Mouse (Mus musculus) heart, postnatal 36 days (tissue): ENCODE data around the gene Uhrf1bp1. TPM values are rescaled to one million over a fixed set of nuclear protein-coding genes. Genes with fewer than 3 reads are reported as not detected.

ENCODE experiments used
- DNase-seq, 2 experiments: peaks; one replicate each; pipeline ENCODE4 v3.0.0; 2021 to 2022
- intact Hi-C: fragments of 180-260 bp; cut with DNase I; formaldehyde crosslinking; loops from one replicate; pipeline ENCODE4 v1.15.1; 2025
- total RNA-seq, 2 experiments: library from RNA; stranded (reverse); gene quantifications; 2 replicates each; pipeline ENCODE4 v1.2.3; 2021

Uhrf1bp1 gene
- total RNA-seq, 2 experiments from 2014 or later, result 17.1 to 17.9 TPM

GRCm38 (mm10) chr17:27942131-27942530 is 85.9 kb downstream of the Uhrf1bp1 start:
- DNase-seq, result no peak
- intact Hi-C loops, result no loop called here

GRCm38 (mm10) chr17:27945546-27946216 is 89.4 kb downstream of the Uhrf1bp1 start:
- no peak for DNase-seq
- intact Hi-C loops, result loop anchor here (5.0 kb wide), 1 partner anchor 33 kb away; no protein-coding TSS in a partner anchor

GRCm38 (mm10) chr17:27946371-27946770 is 90.1 kb downstream of the Uhrf1bp1 start:
- no peak for DNase-seq
- intact Hi-C loops, result loop anchor here (5.0 kb wide), 1 partner anchor 34 kb away; no protein-coding TSS in a partner anchor

GRCm38 (mm10) chr17:27947155-27947554 is 90.9 kb downstream of the Uhrf1bp1 start:
- no peak for DNase-seq
- intact Hi-C loops, result loop anchor here (5.0 kb wide), 1 partner anchor 35 kb away; no protein-coding TSS in a partner anchor

Other genes starting within 250 kb of the Uhrf1bp1 start
- 100 to 1,000 TPM; 312 to 315 TPM for gene Nudt3, start 232.9 kb upstream of the Uhrf1bp1 start, total RNA-seq
- not detected for gene RPS10-NUDT3, start 221.2 kb upstream of the Uhrf1bp1 start, total RNA-seq
- gene Rps10, start 219.8 kb upstream of the Uhrf1bp1 start, total RNA-seq, result 100 to 1,000 TPM; 533 to 572 TPM
- under 1 TPM in 1 of 2 experiments, not detected in 1; 0.49 TPM for gene Pacsin1, start 200.9 kb upstream of the Uhrf1bp1 start, total RNA-seq
- gene Spdef, start 127.5 kb upstream of the Uhrf1bp1 start, total RNA-seq, result not detected
- 100 to 1,000 TPM; 135 to 140 TPM for gene D17Wsu92e, start 35.8 kb upstream of the Uhrf1bp1 start, total RNA-seq
- gene Snrpc, start 18.3 kb upstream of the Uhrf1bp1 start, total RNA-seq, result 10 to 100 TPM; 56.8 to 57.4 TPM
- gene Anks1, start 52.9 kb downstream of the Uhrf1bp1 start, total RNA-seq, result 10 to 100 TPM; 54.3 to 54.6 TPM
- gene Taf11, start 53.4 kb downstream of the Uhrf1bp1 start, total RNA-seq, result 10 to 100 TPM; 22.6 to 23.7 TPM
- gene Tcp11, start 224.2 kb downstream of the Uhrf1bp1 start, total RNA-seq, result not detected